Mouse (Mus musculus) lung, embryonic 15.5 days (tissue): ENCODE data around the gene Gm20696. TPM values are rescaled to one million over a fixed set of nuclear protein-coding genes. Genes with fewer than 3 reads are reported as not detected.
A peak's percentile ranks its signal among the peaks of the same experiment; 100 is the strongest.

ENCODE experiments used
- ATAC-seq: fragments of 200-750 bp; cut with Nextera tagmentation; 2 replicates; pipeline ENCODE4 v1.8.0; 2017; ENCODE audit warnings: moderate number of reproducible peaks, borderline replicate concordance; ENCODE audit not compliant: low FRiP score, low TSS enrichment; ENCODE audit errors: extremely low read depth
- H3K27ac ChIP-seq: fragments of 300-500 bp; sonication (generic); 2 replicates; pipeline ENCODE4 v1.5.1; 2015; ENCODE audit warnings: moderate library complexity, mild to moderate bottlenecking, inconsistent platforms
- H3K27me3 ChIP-seq: fragments of 300-500 bp; sonication (generic); 2 replicates; pipeline ENCODE4 v1.6.1; 2015; ENCODE audit warnings: inconsistent platforms
- H3K36me3 ChIP-seq: fragments of 300-500 bp; sonication (generic); 2 replicates; pipeline ENCODE4 v1.6.1; 2015; ENCODE audit warnings: inconsistent platforms
- H3K4me1 ChIP-seq: fragments of 300-500 bp; sonication (generic); 2 replicates; pipeline ENCODE4 v1.6.1; 2015; ENCODE audit warnings: inconsistent platforms
- H3K4me2 ChIP-seq: fragments of 300-500 bp; sonication (generic); 2 replicates; pipeline ENCODE4 v1.6.1; 2015; ENCODE audit warnings: inconsistent platforms, mild to moderate bottlenecking, moderate library complexity
- H3K4me3 ChIP-seq: fragments of 300-500 bp; sonication (generic); 2 replicates; pipeline ENCODE4 v1.5.1; 2015; ENCODE audit warnings: mild to moderate bottlenecking, inconsistent platforms
- H3K9ac ChIP-seq: fragments of 300-500 bp; sonication (generic); 2 replicates; pipeline ENCODE4 v1.6.1; 2015; ENCODE audit warnings: inconsistent platforms
- H3K9me3 ChIP-seq: fragments of 300-500 bp; sonication (generic); 2 replicates; pipeline ENCODE4 v1.6.1; 2016; ENCODE audit warnings: inconsistent platforms
- WGBS: fragments of 180-500 bp; shearing (Covaris S2); methylation state at CpG from one replicate; pipeline ENCODE4 v1.1.7; 2015; 5-methylcytosine and 5-hydroxymethylcytosine counted together
- polyA plus RNA-seq: library from polyadenylated mRNA; unstranded; fragments of >200 nt; fragmentation: Nextera tagmentation; extraction: Ambion mirVana; gene quantifications from 2 replicates; pipeline ENCODE4 v1.2.1, GENCODE M21; 2015

The Gm20696 gene
- polyA plus RNA-seq, 1 experiment from 2014 or later: 3.8 TPM

DNA sequence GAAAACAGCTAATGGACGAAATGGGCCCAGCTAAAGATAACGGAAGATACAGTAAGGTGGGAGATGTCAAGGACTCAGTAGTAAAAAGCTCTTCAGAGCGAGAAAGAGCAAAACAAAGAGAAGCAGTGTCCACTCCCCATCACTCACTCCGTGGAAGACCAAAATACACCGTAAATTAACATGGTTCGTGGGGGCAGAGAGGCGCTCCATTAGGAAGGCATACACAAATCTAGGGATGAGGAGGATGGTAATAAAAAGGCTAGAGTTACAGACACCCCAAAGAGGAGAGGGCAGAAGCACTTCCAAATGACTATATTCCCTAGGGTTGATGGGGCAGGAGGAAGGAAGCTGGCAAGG lies 390.3 kb downstream of the Gm20696 start:
- peak overlapping the region; percentile 61 for H3K27ac ChIP-seq
- peaks cover 15% of the 10 kb centered on the region for H3K4me1 ChIP-seq
- WGBS: 32% methylated on average over 7 of the region's 7 CpGs
- no peaks in the 10 kb centered on the region for H3K9me3 ChIP-seq
- no peaks in the 10 kb centered on the region for H3K27me3 ChIP-seq
- H3K4me3 ChIP-seq: no peak overlapping the region
- H3K9ac ChIP-seq: no peak overlapping the region
- H3K4me2 ChIP-seq: peak overlapping the region; percentile 36; the same call in 1 of the 2 replicates
- H3K36me3 ChIP-seq: no peaks in the 10 kb centered on the region
- no peak for ATAC-seq

GRCm38 (mm10) chr6:99275381-99276296 lies 391.0 kb downstream of the Gm20696 start:
- no peak for ATAC-seq
- peaks cover 15% of the 10 kb centered on the region for H3K4me1 ChIP-seq
- H3K27me3 ChIP-seq: no peaks in the 10 kb centered on the region
- no peaks in the 10 kb centered on the region for H3K36me3 ChIP-seq
- no peak overlapping the region for H3K9ac ChIP-seq
- H3K9me3 ChIP-seq: no peaks in the 10 kb centered on the region
- 18% methylated on average over 21 of the region's 21 CpGs for WGBS
- peak overlapping the region; percentile 9 for H3K4me3 ChIP-seq
- H3K4me2 ChIP-seq: peak overlapping the region; percentile 36; the same call in 1 of the 2 replicates
- H3K27ac ChIP-seq: peak overlapping the region; percentile 61

DNA sequence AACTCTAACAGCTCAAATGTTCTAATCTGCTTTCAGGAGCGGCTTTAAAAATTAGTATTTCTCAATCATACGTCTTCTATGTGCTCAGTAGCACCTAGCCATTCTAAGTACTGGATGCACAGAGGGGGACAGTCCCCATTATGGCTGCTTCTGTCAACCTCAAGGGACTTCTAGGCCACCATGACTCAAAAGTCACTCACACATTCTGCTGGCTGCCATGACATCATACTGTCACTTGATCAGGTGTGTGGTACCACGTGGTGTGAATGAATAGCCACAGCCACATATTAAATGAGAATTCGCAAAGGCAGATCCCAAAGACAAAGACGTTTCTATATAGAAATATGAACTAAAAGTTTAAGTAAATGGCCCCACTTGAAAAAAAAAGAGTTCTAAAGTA lies 391.9 kb downstream of the Gm20696 start:
- Histone ChIP-seq H3K27me3 (no peaks in the 10 kb centered on the region), H3K4me2 (no peak overlapping the region), H3K4me3 (no peak overlapping the region), H3K27ac (peak overlapping the region; percentile 56), H3K9me3 (no peaks in the 10 kb centered on the region), H3K36me3 (no peaks in the 10 kb centered on the region), H3K9ac (no peak overlapping the region), H3K4me1 (peaks cover 15% of the 10 kb centered on the region)
- 74% methylated on average over 5 of the region's 5 CpGs for WGBS
- ATAC-seq: no peak

GRCm38 (mm10) chr6:99274222-99274621 lies 392.4 kb downstream of the Gm20696 start:
- 54% methylated on average over 6 of the region's 6 CpGs for WGBS
- peak overlapping the region; percentile 56 for H3K27ac ChIP-seq
- H3K9me3 ChIP-seq: no peaks in the 10 kb centered on the region
- peak; percentile 20; the same call in 1 of the 2 replicates for ATAC-seq
- no peaks in the 10 kb centered on the region for H3K36me3 ChIP-seq
- H3K27me3 ChIP-seq: no peaks in the 10 kb centered on the region
- peaks cover 15% of the 10 kb centered on the region for H3K4me1 ChIP-seq
- no peak overlapping the region for H3K9ac ChIP-seq
- no peak overlapping the region for H3K4me3 ChIP-seq
- no peak overlapping the region for H3K4me2 ChIP-seq

- ATAC-seq: no peak
- 57% methylated on average over 5 of the region's 5 CpGs for WGBS
- Histone ChIP-seq H3K4me1 (peaks cover 17% of the 10 kb centered on the region), H3K4me3 (no peak overlapping the region), H3K9me3 (no peaks in the 10 kb centered on the region), H3K36me3 (no peaks in the 10 kb centered on the region), H3K4me2 (no peak overlapping the region), H3K27ac (no peak overlapping the region), H3K27me3 (no peaks in the 10 kb centered on the region), H3K9ac (no peak overlapping the region)
Measured at GRCm38 (mm10) chr6:99273177-99273576, 393.4 kb downstream of the Gm20696 start.

- Histone ChIP-seq H3K36me3 (no peaks in the 10 kb centered on the region), H3K9me3 (no peaks in the 10 kb centered on the region), H3K9ac (no peak overlapping the region), H3K4me3 (no peak overlapping the region), H3K4me2 (no peak overlapping the region), H3K4me1 (peaks cover 20% of the 10 kb centered on the region), H3K27me3 (no peaks in the 10 kb centered on the region), H3K27ac (no peak overlapping the region)
- no peak for ATAC-seq
- WGBS: 69% methylated on average over 3 of the region's 3 CpGs
Measured at GRCm38 (mm10) chr6:99272174-99272573, 394.4 kb downstream of the Gm20696 start.

DNA sequence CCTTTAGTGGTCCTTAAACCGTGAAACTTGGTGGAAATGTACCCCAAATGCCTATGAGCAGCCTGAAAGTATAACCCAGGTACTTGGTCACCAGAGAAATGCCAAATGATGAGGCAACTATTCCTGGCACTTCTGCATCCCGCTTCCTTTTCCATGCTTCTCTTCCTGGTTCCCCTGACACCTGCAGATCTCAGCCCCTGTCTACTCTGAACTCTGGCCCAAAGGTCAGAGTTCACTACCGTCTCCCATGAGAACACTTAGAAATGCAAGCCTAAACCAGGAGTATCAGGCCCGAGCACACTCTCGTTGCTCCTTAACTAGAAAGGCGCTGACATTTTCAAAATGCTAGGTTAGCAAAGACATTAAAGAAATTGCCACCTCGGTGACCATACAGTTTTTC lies 394.9 kb downstream of the Gm20696 start:
- Histone ChIP-seq H3K9ac (no peak overlapping the region), H3K4me2 (no peak overlapping the region), H3K9me3 (no peaks in the 10 kb centered on the region), H3K27ac (no peak overlapping the region), H3K4me1 (peaks cover 23% of the 10 kb centered on the region), H3K27me3 (no peaks in the 10 kb centered on the region), H3K4me3 (no peak overlapping the region), H3K36me3 (no peaks in the 10 kb centered on the region)
- ATAC-seq: no peak
- 67% methylated on average over 7 of the region's 7 CpGs for WGBS

- H3K36me3 ChIP-seq: no peaks in the 10 kb centered on the region
- H3K27ac ChIP-seq: no peak overlapping the region
- H3K9me3 ChIP-seq: no peaks in the 10 kb centered on the region
- H3K4me1 ChIP-seq: peaks cover 31% of the 10 kb centered on the region
- H3K4me2 ChIP-seq: no peak overlapping the region
- H3K9ac ChIP-seq: no peak overlapping the region
- no peak overlapping the region for H3K4me3 ChIP-seq
- H3K27me3 ChIP-seq: no peaks in the 10 kb centered on the region
- WGBS: 62% methylated on average over 6 of the region's 6 CpGs
- no peak for ATAC-seq
Measured at GRCm38 (mm10) chr6:99269921-99270320, 396.7 kb downstream of the Gm20696 start.

DNA sequence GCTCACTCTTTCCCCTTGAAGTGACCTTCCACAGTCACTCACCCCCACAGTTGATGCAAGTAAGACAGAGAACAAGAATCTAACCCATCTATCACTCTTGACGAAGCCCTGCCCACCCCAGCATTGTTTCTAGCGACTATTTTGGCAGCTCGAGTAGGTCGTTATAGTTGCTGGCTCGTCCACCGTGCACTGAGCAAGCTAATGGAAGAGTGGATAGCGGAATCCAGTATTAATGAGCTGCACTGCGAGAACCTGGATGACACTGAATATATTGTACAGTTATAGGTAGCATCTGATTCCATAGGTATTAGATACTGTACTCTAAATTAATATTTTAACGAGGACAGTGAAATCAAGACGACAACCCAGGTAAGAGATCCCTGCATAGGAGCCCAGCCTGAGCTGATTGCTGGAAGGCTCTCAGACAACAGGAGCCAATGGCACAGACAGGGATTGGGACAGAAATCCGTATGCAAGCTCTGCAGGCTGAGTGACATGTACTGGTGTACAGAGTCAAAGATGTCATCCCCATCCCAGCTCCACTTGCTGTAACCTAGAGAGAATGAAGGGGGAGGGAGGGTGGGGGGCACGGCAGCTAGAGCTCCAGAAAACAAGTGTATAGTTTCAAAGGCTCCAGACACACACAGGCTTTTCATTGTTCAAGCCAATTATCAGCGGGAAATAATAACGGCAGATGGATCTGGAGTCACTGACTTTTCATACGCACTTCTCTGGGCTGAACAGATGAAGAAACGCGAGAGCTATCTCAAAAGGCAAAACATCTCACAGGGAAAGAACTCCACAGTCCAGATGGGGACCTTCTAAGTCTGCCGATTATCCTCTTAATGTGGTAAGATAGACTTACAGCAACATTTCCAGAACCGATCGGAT lies 398.2 kb downstream of the Gm20696 start:
- 57% methylated on average over 20 of the region's 20 CpGs for WGBS
- Histone ChIP-seq H3K9me3 (no peaks in the 10 kb centered on the region), H3K4me2 (no peak overlapping the region), H3K36me3 (no peaks in the 10 kb centered on the region), H3K27me3 (no peaks in the 10 kb centered on the region), H3K9ac (no peak overlapping the region), H3K27ac (no peak overlapping the region), H3K4me3 (no peak overlapping the region), H3K4me1 (peaks cover 35% of the 10 kb centered on the region)
- no peak for ATAC-seq

GRCm38 (mm10) chr6:99265945-99266656 lies 400.5 kb downstream of the Gm20696 start:
- peak overlapping the region; percentile 95 for H3K27ac ChIP-seq
- peak overlapping the region; percentile 53 for H3K4me2 ChIP-seq
- peak; percentile 85 for ATAC-seq
- H3K27me3 ChIP-seq: no peaks in the 10 kb centered on the region
- WGBS: 27% methylated on average over 13 of the region's 13 CpGs
- no peaks in the 10 kb centered on the region for H3K36me3 ChIP-seq
- no peaks in the 10 kb centered on the region for H3K9me3 ChIP-seq
- peaks cover 46% of the 10 kb centered on the region for H3K4me1 ChIP-seq
- peak overlapping the region; percentile 30 for H3K9ac ChIP-seq
- H3K4me3 ChIP-seq: peak overlapping the region; percentile 34

- H3K9me3 ChIP-seq: no peaks in the 10 kb centered on the region
- no peaks in the 10 kb centered on the region for H3K36me3 ChIP-seq
- ATAC-seq: no peak
- 0 out of 2 replicates have a peak overlapping the region, but pooled peaks have one; percentile 30 for H3K9ac ChIP-seq
- 21% methylated on average over 4 of the region's 4 CpGs for WGBS
- H3K27ac ChIP-seq: peak overlapping the region; percentile 95
- H3K27me3 ChIP-seq: no peaks in the 10 kb centered on the region
- H3K4me2 ChIP-seq: peak overlapping the region; percentile 53
- H3K4me3 ChIP-seq: peak overlapping the region; percentile 34
- peaks cover 51% of the 10 kb centered on the region for H3K4me1 ChIP-seq
Measured at GRCm38 (mm10) chr6:99265173-99265572, 401.4 kb downstream of the Gm20696 start.
